Mouse (Mus musculus): Measurements from ENCODE around the gene Havcr2. TPM values are rescaled to one million over a fixed set of nuclear protein-coding genes. Genes with fewer than 3 reads are reported as not detected.
"Not testable (repeated sequence)": the region's sequence is repeated elsewhere in the genome, so short reads cannot be mapped to it uniquely, and the experiment has no call there.

Havcr2 gene
- total RNA-seq, 2 experiments from 2014 or later: 0.17 TPM; not detected in 1

- DNase-seq: no peak
- TF ChIP-seq CTCF (IDR thresholded peaks at IDR 0.05): no peak
- Histone ChIP-seq H3K27ac (no peak overlapping the region), H3K4me3 (no peak overlapping the region)
- intact Hi-C loops (cut with DNase I): no loop called here
Measured at GRCm38 (mm10) chr11:46479311-46479710, 24.6 kb downstream of the Havcr2 start.

GRCm38 (mm10) chr11:46480517-46480916 lies 25.8 kb downstream of the Havcr2 start:
- intact Hi-C loops (cut with DNase I): no loop called here
- no peak for DNase-seq
- Histone ChIP-seq H3K27ac (no peak overlapping the region), H3K4me3 (no peak overlapping the region)
- no peak for TF ChIP-seq CTCF (IDR thresholded peaks at IDR 0.05)

GRCm38 (mm10) chr11:46488231-46488630 lies 33.5 kb downstream of the Havcr2 start:
- no peak for DNase-seq
- Histone ChIP-seq H3K4me3 (no peak overlapping the region), H3K27ac (no peak overlapping the region)
- intact Hi-C loops (cut with DNase I): no loop called here
- peak; percentile 12; the same call in 1 of the 2 replicates for TF ChIP-seq CTCF (IDR thresholded peaks at IDR 0.05)

GRCm38 (mm10) chr11:46488650-46489049 lies 33.9 kb downstream of the Havcr2 start:
- TF ChIP-seq CTCF (IDR thresholded peaks at IDR 0.05): no peak
- no peak overlapping the region for H3K4me3 ChIP-seq
- H3K27ac ChIP-seq: no peak overlapping the region
- intact Hi-C loops (cut with DNase I): no loop called here
- no peak for DNase-seq

GRCm38 (mm10) chr11:46507146-46507545 lies 52.4 kb downstream of the Havcr2 start:
- Histone ChIP-seq H3K27ac (no peak overlapping the region), H3K4me3 (no peak overlapping the region)
- no peak for DNase-seq
- intact Hi-C loops (cut with DNase I): no loop called here
- no peak for TF ChIP-seq CTCF (IDR thresholded peaks at IDR 0.05)

- no peak overlapping the region for H3K4me3 ChIP-seq
- no peak overlapping the region for H3K27ac ChIP-seq
- intact Hi-C loops (cut with DNase I): no loop called here
- no peak for TF ChIP-seq CTCF (IDR thresholded peaks at IDR 0.05)
- DNase-seq: no peak
Measured at GRCm38 (mm10) chr11:46509900-46510299, 55.2 kb downstream of the Havcr2 start.

- DNase-seq; H3K4me3 ChIP-seq; H3K27ac ChIP-seq; intact Hi-C loops (cut with DNase I): not testable (repeated sequence)
Measured at GRCm38 (mm10) chr11:46521341-46521740, 66.6 kb downstream of the Havcr2 start.

GRCm38 (mm10) chr11:46522719-46523118 lies 68.0 kb downstream of the Havcr2 start:
- TF ChIP-seq CTCF (IDR thresholded peaks at IDR 0.05): no peak
- Histone ChIP-seq H3K4me3 (no peak overlapping the region), H3K27ac (no peak overlapping the region)
- no peak for DNase-seq
- intact Hi-C loops (cut with DNase I): no loop called here

- DNase-seq: no peak
- TF ChIP-seq CTCF (IDR thresholded peaks at IDR 0.05): no peak
- Histone ChIP-seq H3K4me3 (no peak within 1 kb of the TSS), H3K27ac (no peak within 1 kb of the TSS)
- intact Hi-C loops (cut with DNase I): no loop called here
Measured at GRCm38 (mm10) chr11:46523912-46524311, 69.2 kb downstream of the Havcr2 start, which contains the start of gene Gm12169. Gene Gm12169, plus strand, starts transcription at chr11:46524212.

GRCm38 (mm10) chr11:46530149-46530548 lies 75.4 kb downstream of the Havcr2 start:
- DNase-seq: no peak
- TF ChIP-seq CTCF (IDR thresholded peaks at IDR 0.05): no peak
- Histone ChIP-seq H3K4me3 (no peak overlapping the region), H3K27ac (no peak overlapping the region)
- intact Hi-C loops (cut with DNase I): no loop called here

Other genes with a start within 250 kb of the Havcr2 start
- not detected for gene Fndc9, start 219.4 kb upstream of the Havcr2 start, total RNA-seq (2021)
- gene Cyfip2, start 142.1 kb upstream of the Havcr2 start, total RNA-seq (2021): 10 to 100 TPM in 1 of 2 experiments, 1 to 10 TPM in 1; 2.3 to 10.1 TPM
- gene Itk, start 65.4 kb upstream of the Havcr2 start, total RNA-seq (2021): not detected
- gene Fam71b, start 58.4 kb upstream of the Havcr2 start, total RNA-seq (2021): not detected
- 10 to 100 TPM; 14.5 to 20.0 TPM for gene Med7, start 18.0 kb upstream of the Havcr2 start, total RNA-seq (2021)
- gene Gm12169, start 69.3 kb downstream of the Havcr2 start, total RNA-seq (2021): not detected
- not detected for gene BC053393, start 116.6 kb downstream of the Havcr2 start, total RNA-seq (2021)
- not detected for gene Dppa1, start 174.3 kb downstream of the Havcr2 start, total RNA-seq (2021)

Data from gastrocnemius, adult 2 months (tissue).